Mouse (Mus musculus) midbrain, embryonic 12.5 days (tissue): ENCODE measurements around the gene Fxyd6. TPM values are rescaled to one million over a fixed set of nuclear protein-coding genes. Genes with fewer than 3 reads are reported as not detected.

Experiments used
- ATAC-seq: fragments of 200-750 bp; cut with Nextera tagmentation; 2 replicates; pipeline ENCODE4 v1.8.0; 2017; ENCODE audit warnings: low read depth, moderate TSS enrichment, moderate library complexity; ENCODE audit not compliant: low FRiP score
- H3K27ac ChIP-seq: fragments of 300-500 bp; sonication (generic); replicated peaks from 2 replicates; pipeline ENCODE4 v1.5.1; 2016; ENCODE audit warnings: mild to moderate bottlenecking
- H3K27me3 ChIP-seq: fragments of 300-500 bp; sonication (generic); 2 replicates; pipeline ENCODE4 v1.6.1; 2016; ENCODE audit warnings: mild to moderate bottlenecking
- H3K36me3 ChIP-seq: fragments of 300-500 bp; sonication (generic); 2 replicates; pipeline ENCODE4 v1.6.1; 2016
- H3K4me1 ChIP-seq: fragments of 300-500 bp; sonication (generic); 2 replicates; pipeline ENCODE4 v1.6.1; 2016
- H3K4me2 ChIP-seq: fragments of 300-500 bp; sonication (generic); replicated peaks from 2 replicates; pipeline ENCODE4 v1.6.1; 2016; ENCODE audit warnings: mild to moderate bottlenecking, moderate library complexity
- H3K4me3 ChIP-seq: fragments of 300-500 bp; sonication (generic); 2 replicates; pipeline ENCODE4 v1.5.1; 2016; ENCODE audit warnings: mild to moderate bottlenecking
- H3K9ac ChIP-seq: fragments of 300-500 bp; sonication (generic); replicated peaks from 2 replicates; pipeline ENCODE4 v1.6.1; 2016; ENCODE audit warnings: mild to moderate bottlenecking, moderate library complexity
- H3K9me3 ChIP-seq: fragments of 300-500 bp; sonication (generic); 2 replicates; pipeline ENCODE4 v1.6.1; 2016; ENCODE audit warnings: mild to moderate bottlenecking
- WGBS: fragments of 180-500 bp; shearing (Covaris S2); methylation state at CpG from one replicate; pipeline ENCODE4 v1.1.7; 2016; 5-methylcytosine and 5-hydroxymethylcytosine counted together
- polyA plus RNA-seq: library from polyadenylated mRNA; unstranded; fragments of >200 nt; fragmentation: Nextera tagmentation; extraction: Ambion mirVana; gene quantifications from 2 replicates; pipeline ENCODE4 v1.2.1, GENCODE M21; 2016

Gene Fxyd6
- polyA plus RNA-seq, 1 experiment from 2014 or later, result 197 TPM

- no peaks in the 10 kb centered on the region for H3K9me3 ChIP-seq
- 0 out of 2 replicates have a peak overlapping the region, but pooled peaks have one; percentile 15 for H3K9ac ChIP-seq
- H3K27ac ChIP-seq, result peak overlapping the region; percentile 66
- H3K36me3 ChIP-seq, result 0 out of 2 replicates have a peak, but pooled peaks cover 12% of the 10 kb centered on the region
- H3K27me3 ChIP-seq, result no peaks in the 10 kb centered on the region
- H3K4me1 ChIP-seq, result peaks cover 20% of the 10 kb centered on the region
- ATAC-seq, result no peak
- no peak overlapping the region for H3K4me3 ChIP-seq
- H3K4me2 ChIP-seq, result no peak overlapping the region
- WGBS, result 57% methylated on average over 10 of the region's 10 CpGs
These were observed 10.6 kb downstream of the Fxyd6 start for GRCm38 (mm10) chr9:45380411-45381251.

- no peak overlapping the region for H3K4me3 ChIP-seq
- H3K4me1 ChIP-seq, result peaks cover 20% of the 10 kb centered on the region
- WGBS, result 89% methylated on average over 5 of the region's 5 CpGs
- H3K27me3 ChIP-seq, result no peaks in the 10 kb centered on the region
- no peak for ATAC-seq
- H3K27ac ChIP-seq, result no peak overlapping the region
- no peaks in the 10 kb centered on the region for H3K9me3 ChIP-seq
- H3K9ac ChIP-seq, result no peak overlapping the region
- 0 out of 2 replicates have a peak, but pooled peaks cover 5% of the 10 kb centered on the region for H3K36me3 ChIP-seq
- H3K4me2 ChIP-seq, result no peak overlapping the region
These were observed 12.4 kb downstream of the Fxyd6 start for GRCm38 (mm10) chr9:45382336-45382735.

GRCm38 (mm10) chr9:45382834-45383233 is 12.8 kb downstream of the Fxyd6 start:
- no peak for ATAC-seq
- Histone ChIP-seq H3K27ac (no peak overlapping the region), H3K4me2 (no peak overlapping the region), H3K9me3 (no peaks in the 10 kb centered on the region), H3K36me3 (0 out of 2 replicates have a peak, but pooled peaks cover 5% of the 10 kb centered on the region), H3K4me3 (no peak overlapping the region), H3K4me1 (peaks cover 20% of the 10 kb centered on the region), H3K27me3 (no peaks in the 10 kb centered on the region), H3K9ac (no peak overlapping the region)
- WGBS, result 79% methylated on average over 5 of the region's 5 CpGs

- no peak for ATAC-seq
- no peak overlapping the region for H3K27ac ChIP-seq
- no peaks in the 10 kb centered on the region for H3K9me3 ChIP-seq
- no peak overlapping the region for H3K4me3 ChIP-seq
- H3K4me2 ChIP-seq, result no peak overlapping the region
- H3K4me1 ChIP-seq, result peaks cover 20% of the 10 kb centered on the region
- no peaks in the 10 kb centered on the region for H3K27me3 ChIP-seq
- WGBS, result 95% methylated on average over 6 of the region's 6 CpGs
- 0 out of 2 replicates have a peak, but pooled peaks cover 5% of the 10 kb centered on the region for H3K36me3 ChIP-seq
- no peak overlapping the region for H3K9ac ChIP-seq
These were observed 13.9 kb downstream of the Fxyd6 start for GRCm38 (mm10) chr9:45383883-45384282.

GRCm38 (mm10) chr9:45386698-45387097 is 16.7 kb downstream of the Fxyd6 start:
- 95% methylated on average over 5 of the region's 5 CpGs for WGBS
- ATAC-seq, result no peak

GRCm38 (mm10) chr9:45388385-45388994 is 18.5 kb downstream of the Fxyd6 start:
- H3K9ac ChIP-seq, result no peak overlapping the region

More at GRCm38 (mm10) chr9:45386698-45387097, 16.7 kb downstream of the Fxyd6 start:
- Histone ChIP-seq H3K36me3 (peaks cover 10% of the 10 kb centered on the region; the same call in 1 of the 2 replicates), H3K4me3 (no peak overlapping the region), H3K27ac (no peak overlapping the region), H3K9ac (no peak overlapping the region), H3K4me2 (no peak overlapping the region), H3K9me3 (no peaks in the 10 kb centered on the region), H3K27me3 (no peaks in the 10 kb centered on the region), H3K4me1 (no peaks in the 10 kb centered on the region)

GRCm38 (mm10) chr9:45389596-45389995 is 19.6 kb downstream of the Fxyd6 start:
- H3K9me3 ChIP-seq, result no peaks in the 10 kb centered on the region
- no peak overlapping the region for H3K9ac ChIP-seq
- H3K4me3 ChIP-seq, result no peak overlapping the region
- H3K4me1 ChIP-seq, result no peaks in the 10 kb centered on the region
- no peak overlapping the region for H3K4me2 ChIP-seq
- no peak for ATAC-seq
- no peak overlapping the region for H3K27ac ChIP-seq
- WGBS, result 90% methylated on average over 8 of the region's 8 CpGs
- H3K27me3 ChIP-seq, result no peaks in the 10 kb centered on the region
- H3K36me3 ChIP-seq, result peaks cover 28% of the 10 kb centered on the region

More at GRCm38 (mm10) chr9:45388385-45388994, 18.5 kb downstream of the Fxyd6 start:
- H3K27me3 ChIP-seq, result no peaks in the 10 kb centered on the region
- peak; percentile 54; the same call in 1 of the 2 replicates for ATAC-seq
- WGBS, result 47% methylated on average over 12 of the region's 12 CpGs
- H3K9me3 ChIP-seq, result no peaks in the 10 kb centered on the region
- H3K27ac ChIP-seq, result no peak overlapping the region
- no peak overlapping the region for H3K4me3 ChIP-seq
- H3K4me2 ChIP-seq, result no peak overlapping the region
- H3K4me1 ChIP-seq, result no peaks in the 10 kb centered on the region
- peaks cover 28% of the 10 kb centered on the region for H3K36me3 ChIP-seq

- Histone ChIP-seq H3K9ac (no peak overlapping the region), H3K4me3 (no peak overlapping the region), H3K4me2 (no peak overlapping the region), H3K9me3 (no peaks in the 10 kb centered on the region), H3K4me1 (no peaks in the 10 kb centered on the region), H3K36me3 (peaks cover 40% of the 10 kb centered on the region), H3K27ac (no peak overlapping the region), H3K27me3 (no peaks in the 10 kb centered on the region)
- 79% methylated on average over 7 of the region's 7 CpGs for WGBS
- no peak for ATAC-seq
These were observed 21.3 kb downstream of the Fxyd6 start for GRCm38 (mm10) chr9:45391299-45391698.

- no peaks in the 10 kb centered on the region for H3K9me3 ChIP-seq
- peaks cover 40% of the 10 kb centered on the region for H3K36me3 ChIP-seq
- no peak overlapping the region for H3K27ac ChIP-seq
- H3K27me3 ChIP-seq, result no peaks in the 10 kb centered on the region
- no peak overlapping the region for H3K4me2 ChIP-seq
- H3K9ac ChIP-seq, result no peak overlapping the region
- ATAC-seq, result no peak
- H3K4me3 ChIP-seq, result no peak overlapping the region
- H3K4me1 ChIP-seq, result no peaks in the 10 kb centered on the region
- 94% methylated on average over 6 of the region's 6 CpGs for WGBS
These were observed 25.2 kb downstream of the Fxyd6 start for GRCm38 (mm10) chr9:45395218-45395617.

GRCm38 (mm10) chr9:45395796-45396195 is 25.8 kb downstream of the Fxyd6 start:
- Histone ChIP-seq H3K4me2 (no peak overlapping the region), H3K4me3 (no peak overlapping the region), H3K9me3 (no peaks in the 10 kb centered on the region), H3K36me3 (peaks cover 40% of the 10 kb centered on the region), H3K27me3 (no peaks in the 10 kb centered on the region), H3K9ac (no peak overlapping the region), H3K27ac (no peak overlapping the region), H3K4me1 (no peaks in the 10 kb centered on the region)
- WGBS, result 71% methylated on average over 3 of the region's 3 CpGs
- no peak for ATAC-seq

DNA sequence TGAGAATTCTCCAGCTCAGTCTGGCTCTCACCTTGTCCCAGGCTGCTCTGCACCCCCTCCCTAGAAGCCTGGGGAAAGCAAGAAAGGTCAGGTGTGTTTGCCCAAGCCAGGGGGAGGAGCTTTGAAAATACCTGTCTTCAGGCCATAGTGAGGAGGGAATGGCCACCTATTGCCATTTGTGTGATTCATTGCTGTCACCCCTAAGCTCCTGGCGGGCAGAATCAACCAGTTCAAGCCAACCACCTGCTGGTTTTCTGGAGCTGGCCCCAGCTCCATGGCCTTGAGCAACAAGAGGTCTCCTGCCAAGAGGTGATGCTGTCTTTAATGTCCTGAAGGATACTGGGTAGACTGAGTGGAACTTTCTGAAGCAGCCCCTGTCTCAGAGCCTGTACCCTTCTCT is 28.4 kb downstream of the Fxyd6 start:
- ATAC-seq, result no peak
- peaks cover 19% of the 10 kb centered on the region for H3K36me3 ChIP-seq
- H3K27ac ChIP-seq, result no peak overlapping the region

DNA sequence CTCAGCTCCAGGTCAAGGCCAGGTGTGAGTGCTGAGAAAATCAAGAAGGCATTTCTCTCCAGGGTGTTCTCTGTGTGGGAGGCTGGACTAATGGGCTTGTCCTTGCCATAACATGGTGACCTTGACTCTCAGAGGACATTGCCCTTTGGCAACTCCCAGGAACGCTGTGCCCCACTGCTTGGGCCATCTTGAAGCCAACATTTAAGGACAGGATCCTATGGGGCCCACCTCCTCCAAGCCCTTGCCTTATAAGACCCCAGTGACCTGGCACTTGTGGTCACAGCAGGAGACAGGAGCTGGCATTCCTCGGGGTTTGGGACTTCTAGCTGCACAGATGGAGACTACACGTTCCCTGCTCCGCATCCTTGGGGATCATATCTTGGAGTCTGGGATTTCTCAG is 29.4 kb downstream of the Fxyd6 start, which contains the start of gene Fxyd2:
Fxyd2 (plus strand) TSS at position 236 of the 400 bp plus-strand sequence.
- no peak within 1 kb of the TSS for H3K27ac ChIP-seq
- H3K27me3 ChIP-seq, result peaks cover 6% of the 10 kb centered on the region
- no peak for ATAC-seq
- H3K36me3 ChIP-seq, result peaks cover 12% of the 10 kb centered on the region
- H3K9ac ChIP-seq, result no peak within 1 kb of the TSS
- H3K4me2 ChIP-seq, result no peak within 1 kb of the TSS
- H3K9me3 ChIP-seq, result no peaks in the 10 kb centered on the region
- H3K4me1 ChIP-seq, result no peaks in the 10 kb centered on the region
- WGBS, result 75% methylated on average over 4 of the region's 4 CpGs
- no peak within 1 kb of the TSS for H3K4me3 ChIP-seq

More for the DNA sequence above, 28.4 kb downstream of the Fxyd6 start:
- H3K4me1 ChIP-seq, result no peaks in the 10 kb centered on the region
- H3K9ac ChIP-seq, result no peak overlapping the region
- H3K27me3 ChIP-seq, result no peaks in the 10 kb centered on the region
- 60% methylated on average over 1 of the region's 1 CpGs for WGBS
- no peaks in the 10 kb centered on the region for H3K9me3 ChIP-seq
- H3K4me3 ChIP-seq, result no peak overlapping the region
- H3K4me2 ChIP-seq, result no peak overlapping the region
